Mouse (Mus musculus): ENCODE data around the gene Naa38. TPM values are rescaled to one million over a fixed set of nuclear protein-coding genes. Genes with fewer than 3 reads are reported as not detected.

Gene Naa38
- total RNA-seq, 1 experiment from 2014 or later, result 93.2 TPM

DNA sequence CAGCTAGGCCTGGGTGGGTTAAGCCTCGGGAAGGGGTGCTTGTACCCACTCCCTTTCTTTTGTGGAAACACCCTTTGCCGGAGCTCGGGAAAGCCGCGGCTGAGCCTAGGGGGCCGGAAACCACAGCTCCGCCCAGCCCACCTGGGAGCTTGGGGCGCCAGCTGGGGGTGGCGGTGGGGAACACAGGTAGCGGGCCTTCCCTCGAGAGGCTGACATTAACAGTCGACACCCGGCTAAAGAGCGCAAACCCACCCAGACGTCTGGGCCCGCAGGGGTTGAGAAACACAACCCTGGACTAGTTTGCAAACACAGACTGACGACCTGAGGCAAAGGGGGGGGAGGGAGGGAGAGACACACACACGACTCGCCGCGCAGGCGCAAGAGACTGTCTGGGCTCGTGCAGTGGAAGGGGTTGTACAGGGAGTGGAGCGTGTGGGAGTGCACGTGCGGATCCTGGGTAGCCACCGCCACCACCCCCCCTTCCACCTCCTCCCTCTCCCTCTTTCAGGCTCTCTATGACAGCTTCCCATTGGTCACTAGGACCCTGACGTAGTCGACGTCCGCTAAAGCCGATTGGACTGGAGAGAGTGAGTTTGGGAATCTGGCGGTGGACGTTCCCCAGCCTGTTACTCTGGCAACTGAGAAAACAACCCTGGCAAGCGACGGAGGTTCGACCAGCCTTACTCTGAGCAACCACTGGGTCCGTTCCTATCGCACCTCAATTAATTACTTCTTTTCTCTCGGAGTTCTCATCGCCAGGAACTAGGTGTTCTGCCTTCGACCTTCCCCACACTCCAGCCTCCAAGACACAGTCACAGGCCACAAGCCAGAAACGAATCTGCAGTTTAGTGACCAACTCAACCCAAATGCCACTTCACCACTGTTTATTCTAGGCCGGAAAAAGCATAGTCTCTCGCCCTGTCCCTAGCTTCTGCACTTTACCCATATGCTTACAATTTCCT lies 23.5 kb downstream of the Naa38 start:
- peak; percentile 66 to 68 for ATAC-seq (replicated peaks in 1 of 2; ENCODE audit: insufficient read depth in 1 of 2, low FRiP score in 2 of 2, low TSS enrichment in 1 of 2, low read depth in 1 of 2, poor library complexity in 2 of 2, severe bottlenecking in 2 of 2)

- ATAC-seq (replicated peaks in 1 of 2; ENCODE audit: insufficient read depth in 1 of 2, low FRiP score in 2 of 2, low TSS enrichment in 1 of 2, low read depth in 1 of 2, poor library complexity in 2 of 2, severe bottlenecking in 2 of 2), result no peak
Measured at GRCm38 (mm10) chr11:69419443-69419812, 24.1 kb downstream of the Naa38 start.

GRCm38 (mm10) chr11:69419813-69420553 lies 24.7 kb downstream of the Naa38 start:
- ATAC-seq (replicated peaks in 1 of 2; ENCODE audit: insufficient read depth in 1 of 2, low FRiP score in 2 of 2, low TSS enrichment in 1 of 2, low read depth in 1 of 2, poor library complexity in 2 of 2, severe bottlenecking in 2 of 2), result no peak

GRCm38 (mm10) chr11:69420554-69421000 lies 25.3 kb downstream of the Naa38 start:
- no peak for ATAC-seq (replicated peaks in 1 of 2; ENCODE audit: insufficient read depth in 1 of 2, low FRiP score in 2 of 2, low TSS enrichment in 1 of 2, low read depth in 1 of 2, poor library complexity in 2 of 2, severe bottlenecking in 2 of 2)

DNA sequence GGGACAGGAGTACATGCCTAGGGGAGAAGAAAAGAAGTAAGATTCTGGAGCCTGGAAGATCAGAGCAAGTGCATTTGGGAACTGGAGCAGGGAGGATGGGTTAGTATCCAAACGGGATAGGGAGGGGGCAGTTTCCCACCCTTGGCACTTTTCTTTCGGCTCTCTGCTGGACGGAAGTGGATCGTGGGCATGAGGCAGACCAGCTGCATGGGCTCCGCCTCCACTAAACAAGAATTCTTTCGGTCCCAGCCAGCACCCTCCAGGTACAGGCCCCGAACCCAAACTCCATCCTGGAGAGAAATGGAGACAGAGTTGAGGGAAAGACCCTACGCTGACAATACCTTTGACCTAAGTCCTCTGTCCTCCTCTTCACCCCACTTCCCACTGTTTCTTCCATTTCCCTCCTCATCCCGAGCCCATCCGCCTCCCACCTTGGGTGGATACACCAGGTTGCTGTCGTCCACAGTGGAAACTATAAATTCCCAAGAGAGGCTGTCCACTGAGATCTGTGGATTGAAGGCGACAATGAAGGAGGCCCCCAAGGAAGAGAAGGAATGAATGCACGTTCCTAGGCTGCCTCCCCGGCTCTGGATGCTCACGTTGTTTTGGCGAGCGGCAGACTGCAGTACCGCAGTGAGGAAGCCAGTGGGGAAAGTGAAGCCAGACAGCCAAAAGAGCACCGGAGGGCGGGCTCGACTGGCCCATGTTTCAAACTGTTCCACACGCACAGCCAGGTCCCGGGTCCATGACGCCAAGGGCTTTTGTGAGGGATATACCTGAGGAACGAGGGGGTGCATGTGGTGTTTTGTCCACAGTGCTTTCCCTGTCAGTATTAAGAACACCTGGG lies 26.1 kb downstream of the Naa38 start:
- no peak for ATAC-seq (replicated peaks in 1 of 2; ENCODE audit: insufficient read depth in 1 of 2, low FRiP score in 2 of 2, low TSS enrichment in 1 of 2, low read depth in 1 of 2, poor library complexity in 2 of 2, severe bottlenecking in 2 of 2)

GRCm38 (mm10) chr11:69422842-69423241 lies 27.6 kb downstream of the Naa38 start:
- no peak for ATAC-seq (replicated peaks in 1 of 2; ENCODE audit: insufficient read depth in 1 of 2, low FRiP score in 2 of 2, low TSS enrichment in 1 of 2, low read depth in 1 of 2, poor library complexity in 2 of 2, severe bottlenecking in 2 of 2)

DNA sequence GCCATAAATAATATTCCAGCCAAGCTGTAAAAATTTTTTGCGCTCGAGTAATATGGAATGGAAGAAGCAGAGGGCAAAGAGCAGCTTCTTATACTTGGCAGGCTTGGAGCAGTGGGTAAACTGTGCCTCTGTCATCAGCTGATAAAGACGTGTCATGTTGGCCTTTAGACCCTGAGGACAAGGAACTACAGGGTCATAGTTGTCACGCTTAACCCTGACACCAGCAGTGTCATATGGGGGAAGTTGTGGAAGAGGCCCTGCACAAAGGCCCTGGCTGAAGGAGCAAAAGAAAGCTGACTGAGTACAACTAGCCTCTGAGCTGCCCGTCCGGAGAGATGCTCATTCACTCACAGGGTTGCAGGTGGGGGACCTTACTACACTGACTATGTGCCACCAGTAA lies 28.6 kb downstream of the Naa38 start:
- no peak for ATAC-seq (replicated peaks in 1 of 2; ENCODE audit: insufficient read depth in 1 of 2, low FRiP score in 2 of 2, low TSS enrichment in 1 of 2, low read depth in 1 of 2, poor library complexity in 2 of 2, severe bottlenecking in 2 of 2)

DNA sequence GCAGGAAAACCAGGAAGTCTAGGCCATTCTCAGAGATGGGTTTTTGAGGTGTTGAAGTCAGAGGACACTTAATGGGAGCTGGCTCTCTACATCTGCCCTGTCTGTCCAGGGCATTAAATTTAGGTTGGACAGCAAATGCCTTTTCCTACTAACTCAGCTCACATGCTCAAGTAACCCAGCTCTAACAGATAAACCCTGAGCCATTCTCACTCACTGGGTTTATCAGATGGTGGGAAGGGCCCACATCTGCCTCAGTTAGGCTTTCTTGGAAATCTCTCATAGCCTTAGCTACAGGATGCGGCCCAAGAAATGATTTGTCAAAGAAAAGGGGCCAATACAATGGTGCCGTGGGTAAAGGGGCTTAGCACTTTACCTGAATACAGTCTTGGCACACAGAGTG lies 31.0 kb downstream of the Naa38 start:
- no peak for ATAC-seq (replicated peaks in 1 of 2; ENCODE audit: insufficient read depth in 1 of 2, low FRiP score in 2 of 2, low TSS enrichment in 1 of 2, low read depth in 1 of 2, poor library complexity in 2 of 2, severe bottlenecking in 2 of 2)

DNA sequence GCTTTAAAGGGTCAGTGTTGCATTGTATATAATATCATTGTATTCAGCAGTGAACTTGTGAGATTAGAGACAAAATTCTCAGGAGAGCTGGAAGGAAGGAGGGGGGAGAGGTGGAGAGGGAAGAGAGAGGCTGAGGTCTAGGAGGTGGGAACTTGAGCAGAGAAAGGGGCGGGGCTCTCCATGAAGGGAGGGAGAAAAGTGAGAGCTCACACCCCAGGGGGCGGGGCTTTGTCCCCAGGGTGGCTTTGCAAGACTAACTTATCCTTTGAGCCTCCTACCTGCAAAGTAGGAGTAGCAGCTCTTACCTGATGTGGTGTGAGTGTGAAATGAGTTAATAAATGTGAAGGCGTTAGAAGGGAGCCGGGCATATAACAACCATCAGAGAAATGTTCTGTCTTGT lies 33.5 kb downstream of the Naa38 start:
- peak in 1 of 2 experiments; percentile 43; a peak in 1 of 4 replicates for ATAC-seq (replicated peaks in 1 of 2; ENCODE audit: insufficient read depth in 1 of 2, low FRiP score in 2 of 2, low TSS enrichment in 1 of 2, low read depth in 1 of 2, poor library complexity in 2 of 2, severe bottlenecking in 2 of 2)

GRCm38 (mm10) chr11:69429313-69429712 lies 34.0 kb downstream of the Naa38 start:
- no peak for ATAC-seq (replicated peaks in 1 of 2; ENCODE audit: insufficient read depth in 1 of 2, low FRiP score in 2 of 2, low TSS enrichment in 1 of 2, low read depth in 1 of 2, poor library complexity in 2 of 2, severe bottlenecking in 2 of 2)

GRCm38 (mm10) chr11:69430631-69431030 lies 35.3 kb downstream of the Naa38 start:
- no peak for ATAC-seq (replicated peaks in 1 of 2; ENCODE audit: insufficient read depth in 1 of 2, low FRiP score in 2 of 2, low TSS enrichment in 1 of 2, low read depth in 1 of 2, poor library complexity in 2 of 2, severe bottlenecking in 2 of 2)

DNA sequence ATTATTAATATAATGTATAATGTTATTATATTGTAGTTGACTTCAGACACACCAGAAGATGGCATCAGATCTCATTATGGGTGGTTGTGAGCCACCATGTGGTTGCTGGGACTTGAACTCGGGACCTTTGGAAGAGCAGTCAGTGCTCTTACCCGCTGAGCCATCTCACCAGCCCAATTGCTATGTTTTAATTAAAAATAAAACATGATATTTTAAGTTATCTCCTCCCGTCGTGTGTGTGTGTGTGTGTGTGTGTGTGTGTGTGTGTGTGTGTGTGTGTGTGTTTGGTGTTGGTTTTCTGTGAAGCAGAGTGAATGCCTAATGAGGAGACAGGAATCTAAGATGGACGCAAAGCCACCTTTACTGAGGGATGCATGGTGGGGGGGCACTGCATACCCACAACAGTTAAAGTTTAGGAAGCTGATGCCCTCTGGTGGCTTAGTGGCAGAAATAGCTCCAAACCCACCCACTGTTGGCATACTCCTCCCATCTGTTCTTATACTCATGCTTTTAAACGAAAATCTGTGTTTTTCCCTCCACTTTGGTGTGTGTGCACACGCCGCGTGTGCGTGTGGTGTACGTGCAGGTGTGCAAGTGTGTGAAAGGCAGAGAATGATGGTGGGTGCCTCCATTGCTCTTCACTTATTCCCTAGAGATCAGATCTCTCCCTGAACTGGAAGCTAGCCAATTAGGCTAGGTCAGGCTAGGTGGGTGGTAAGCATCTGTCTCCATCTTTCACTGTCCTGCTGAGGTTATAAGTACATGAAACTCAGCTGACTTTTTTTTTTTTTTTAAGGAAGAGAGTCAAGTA lies 36.7 kb downstream of the Naa38 start:
- peak; percentile 85 to 92 for ATAC-seq (replicated peaks in 1 of 2; ENCODE audit: insufficient read depth in 1 of 2, low FRiP score in 2 of 2, low TSS enrichment in 1 of 2, low read depth in 1 of 2, poor library complexity in 2 of 2, severe bottlenecking in 2 of 2)

GRCm38 (mm10) chr11:69432640-69432982 lies 37.3 kb downstream of the Naa38 start:
- ATAC-seq (replicated peaks in 1 of 2; ENCODE audit: insufficient read depth in 1 of 2, low FRiP score in 2 of 2, low TSS enrichment in 1 of 2, low read depth in 1 of 2, poor library complexity in 2 of 2, severe bottlenecking in 2 of 2), result no peak

GRCm38 (mm10) chr11:69433189-69433588 lies 37.9 kb downstream of the Naa38 start:
- ATAC-seq (replicated peaks in 1 of 2; ENCODE audit: insufficient read depth in 1 of 2, low FRiP score in 2 of 2, low TSS enrichment in 1 of 2, low read depth in 1 of 2, poor library complexity in 2 of 2, severe bottlenecking in 2 of 2), result no peak

- no peak for ATAC-seq (replicated peaks in 1 of 2; ENCODE audit: insufficient read depth in 1 of 2, low FRiP score in 2 of 2, low TSS enrichment in 1 of 2, low read depth in 1 of 2, poor library complexity in 2 of 2, severe bottlenecking in 2 of 2)
Measured at GRCm38 (mm10) chr11:69437291-69437690, 42.0 kb downstream of the Naa38 start.

DNA sequence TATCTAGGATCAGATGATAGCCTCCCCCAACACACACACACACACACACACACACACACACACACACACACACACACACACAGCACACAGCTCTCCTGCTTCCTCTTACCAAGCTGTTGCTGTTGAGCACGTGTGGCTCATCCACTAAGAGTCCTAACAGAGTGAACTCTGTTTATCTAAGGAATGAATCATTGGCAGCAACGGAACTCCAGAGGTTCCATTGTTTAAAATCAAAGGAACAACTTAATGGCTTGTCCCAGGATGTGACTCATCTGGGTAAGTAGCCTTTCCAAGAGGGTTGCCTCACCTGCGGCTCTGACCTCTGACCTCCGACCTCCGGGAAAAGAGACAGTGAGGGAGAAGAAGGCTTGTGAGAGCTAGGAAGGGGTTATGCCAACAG lies 48.0 kb downstream of the Naa38 start:
- no peak for ATAC-seq (replicated peaks in 1 of 2; ENCODE audit: insufficient read depth in 1 of 2, low FRiP score in 2 of 2, low TSS enrichment in 1 of 2, low read depth in 1 of 2, poor library complexity in 2 of 2, severe bottlenecking in 2 of 2)

All from hematopoietic stem cell, adult 5-6 weeks (primary cell).